Mouse (Mus musculus) testis, postnatal 10 days (tissue): ENCODE data around the gene Adgra1.

Source experiments
- DNase-seq: peaks from one replicate; pipeline ENCODE4 v3.0.0; 2021; ENCODE audit warnings: low spot score

The Adgra1 gene

GRCm38 (mm10) chr7:139908176-139908575 lies 74.2 kb downstream of the Adgra1 start:
- no peak for DNase-seq

DNA sequence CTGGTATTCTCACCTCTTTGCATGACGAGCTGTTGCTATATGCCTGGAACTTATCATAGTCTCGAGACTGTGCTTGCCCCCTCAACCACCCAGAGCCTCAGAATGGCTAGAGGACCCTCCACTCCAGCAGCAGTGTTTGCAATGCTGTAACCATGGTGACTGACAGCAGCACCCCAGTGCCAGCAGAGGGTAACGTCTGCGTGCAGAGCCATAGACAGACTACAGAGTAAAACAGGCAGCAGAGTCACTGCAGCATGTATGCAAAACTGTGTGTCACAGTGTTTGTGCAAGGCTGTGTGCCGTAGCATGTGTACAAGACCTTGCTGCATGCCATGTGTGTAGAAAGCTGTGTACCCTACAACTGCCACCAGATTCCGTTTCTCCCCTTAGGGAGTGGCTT lies 75.5 kb downstream of the Adgra1 start:
- no peak for DNase-seq

DNA sequence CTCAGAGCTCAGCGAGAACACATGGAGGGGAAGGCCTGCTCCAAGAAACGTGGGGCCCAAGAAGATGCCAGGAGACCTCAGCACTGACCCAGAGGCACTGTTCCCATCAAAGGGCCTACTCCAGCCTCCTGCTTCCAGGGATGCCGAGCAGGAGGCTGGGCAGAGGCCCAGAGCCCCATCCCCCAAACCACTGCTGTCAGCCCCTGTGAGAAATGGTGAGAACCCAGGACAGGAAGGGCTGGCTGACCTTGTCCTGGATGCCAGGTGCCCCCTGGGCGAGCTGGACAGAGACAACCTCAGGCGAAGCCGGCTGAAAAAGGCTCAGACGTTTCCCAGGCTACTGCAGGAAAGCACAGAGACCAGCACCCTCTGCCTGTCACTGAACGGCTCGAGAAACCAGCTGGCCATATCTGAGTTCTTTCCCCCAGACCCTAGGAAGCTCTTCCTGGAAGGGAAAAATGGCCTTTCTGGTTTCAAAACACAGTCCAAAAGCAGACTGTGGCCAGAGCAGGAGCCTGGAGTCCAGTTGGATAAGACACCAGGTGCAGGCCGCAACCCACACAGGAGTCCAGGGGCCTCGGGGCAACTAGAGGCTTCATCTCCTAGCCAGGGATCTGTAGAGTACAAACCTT lies 76.3 kb downstream of the Adgra1 start:
- no peak for DNase-seq

GRCm38 (mm10) chr7:139914141-139915047 lies 80.4 kb downstream of the Adgra1 start:
- peak; percentile 59 for DNase-seq

GRCm38 (mm10) chr7:139915646-139916257 lies 81.8 kb downstream of the Adgra1 start:
- no peak for DNase-seq

GRCm38 (mm10) chr7:139916345-139916744 lies 82.4 kb downstream of the Adgra1 start:
- DNase-seq = no peak

- DNase-seq = no peak
These were observed 84.3 kb downstream of the Adgra1 start for GRCm38 (mm10) chr7:139918262-139918661.
